Mouse (Mus musculus) embryonic stem cell, embryonic (primary cell): Measurements from ENCODE around the gene Slc39a2.

Experiments used
- CTCF ChIA-PET, 4 experiments: fragments of 300-600 bp in 2 of 4; fragments of 350-600 bp in 2 of 4; sonication (Branson Sonifier 250); formaldehyde crosslinking; loops; one replicate each; lab custom pipeline; 2022; ENCODE audit warnings: inconsistent platforms in 2 of 4; lab: Charles Lee
- POLR2A ChIA-PET, 4 experiments: fragments of 300-600 bp in 2 of 4; fragments of 350-600 bp in 2 of 4; sonication (Branson Sonifier 250); formaldehyde crosslinking; loops; one replicate each; lab custom pipeline; 2022; ENCODE audit warnings: antibody characterized with exemption in 4 of 4, inconsistent platforms in 1 of 4; lab: Charles Lee

Slc39a2 gene

GRCm38 (mm10) chr14:51913960-51914762, 21.5 kb downstream of the Slc39a2 start, which contains the start of gene Ndrg2:
TSS of gene Ndrg2 (minus strand) at chr14:51914158.
- CTCF ChIA-PET: interaction anchor here in 3 of 4 experiments (0.5 to 3.2 kb wide), 12 partner anchors 10 to 817 kb away, joined by 3 to 27 read pairs (median 3); no protein-coding TSS in a partner anchor
- POLR2A ChIA-PET: interaction anchor here in 3 of 4 experiments (0.6 to 4.2 kb wide), 24 partner anchors 9 to 600 kb away, joined by 3 to 65 read pairs (median 4); partner anchors contain the start of genes Arhgef40 (in 1 of the 3), Hnrnpc (in 1 of the 3) and Mettl17 (in 1 of the 3)

GRCm38 (mm10) chr14:51915030-51915429, 22.3 kb downstream of the Slc39a2 start:
- CTCF ChIA-PET: interaction anchor here in 2 of 4 experiments (1.2 to 3.2 kb wide), 2 partner anchors 11 to 105 kb away, joined by 3 to 27 read pairs; no protein-coding TSS in a partner anchor
- POLR2A ChIA-PET: interaction anchor here in 2 of 4 experiments (0.8 to 4.2 kb wide), 9 partner anchors 10 to 132 kb away, joined by 3 to 28 read pairs (median 5); partner anchors contain the start of gene Mettl17 (in 1 of the 2)

DNA sequence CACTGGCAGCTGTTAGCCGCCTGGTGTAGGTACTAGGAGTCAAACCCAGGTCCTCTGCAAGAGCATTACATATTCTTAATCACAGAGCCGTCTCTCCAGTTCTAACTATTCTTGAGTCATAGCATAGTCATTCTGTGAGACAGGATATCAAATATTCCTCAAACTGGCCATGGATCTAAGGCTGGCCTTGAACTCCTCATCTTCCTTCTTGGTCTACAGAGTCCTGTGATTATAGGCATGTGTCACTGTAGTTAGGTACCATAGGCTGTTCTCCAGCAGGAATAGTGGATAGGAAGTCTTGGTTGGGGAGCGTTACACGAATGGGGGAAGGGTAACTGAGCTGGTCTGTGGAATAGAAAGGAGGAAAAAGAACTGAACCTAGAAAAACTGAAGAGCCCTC, 23.9 kb downstream of the Slc39a2 start:
- CTCF ChIA-PET: no interaction called here
- POLR2A ChIA-PET: interaction anchor here in 1 of 4 experiments (0.6 to 1.0 kb wide), 2 partner anchors 72 to 106 kb away, joined by 3 read pairs; no protein-coding TSS in a partner anchor

DNA sequence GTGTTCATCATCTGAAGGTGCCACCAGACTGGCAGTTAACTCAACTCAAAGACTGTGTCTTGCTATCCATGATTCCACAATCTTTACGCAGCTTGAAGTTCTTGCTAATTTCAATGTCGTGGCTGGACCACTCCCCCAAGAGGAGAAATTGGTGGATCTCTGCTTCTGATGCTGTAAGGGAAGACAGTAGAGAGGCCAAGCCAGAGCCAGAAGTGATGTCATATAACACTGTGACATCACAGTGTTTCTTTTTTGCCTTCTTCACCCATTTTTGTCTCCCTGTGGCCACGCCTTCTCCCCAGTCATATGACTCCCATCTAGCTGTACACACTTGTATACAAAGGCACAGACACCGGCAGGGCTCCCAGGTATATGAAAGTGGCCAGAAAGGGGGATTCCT, 25.4 kb downstream of the Slc39a2 start, which contains the start of gene Tppp2:
Gene Tppp2, plus strand, starts transcription at position 301 of the 400 bp plus-strand sequence.
- POLR2A ChIA-PET: interaction anchor here in 3 of 4 experiments (0.6 to 1.6 kb wide), 6 partner anchors 13 to 186 kb away, joined by 3 to 5 read pairs (median 3); partner anchors contain the start of genes Arhgef40 (in 1 of the 3) and Hnrnpc (in 1 of the 3)
- CTCF ChIA-PET: interaction anchor here in 3 of 4 experiments (0.6 to 1.2 kb wide), 4 partner anchors 14 to 99 kb away, joined by 3 to 4 read pairs (median 4); partner anchors contain the start of gene Tmem253 (in 1 of the 3)

- POLR2A ChIA-PET: no interaction called here
- CTCF ChIA-PET: interaction anchor here in 1 of 4 experiments (1.2 kb wide), 1 partner anchor 99 kb away, joined by 3 read pairs; no protein-coding TSS in a partner anchor
Measured at GRCm38 (mm10) chr14:51918966-51919365, 26.3 kb downstream of the Slc39a2 start.

DNA sequence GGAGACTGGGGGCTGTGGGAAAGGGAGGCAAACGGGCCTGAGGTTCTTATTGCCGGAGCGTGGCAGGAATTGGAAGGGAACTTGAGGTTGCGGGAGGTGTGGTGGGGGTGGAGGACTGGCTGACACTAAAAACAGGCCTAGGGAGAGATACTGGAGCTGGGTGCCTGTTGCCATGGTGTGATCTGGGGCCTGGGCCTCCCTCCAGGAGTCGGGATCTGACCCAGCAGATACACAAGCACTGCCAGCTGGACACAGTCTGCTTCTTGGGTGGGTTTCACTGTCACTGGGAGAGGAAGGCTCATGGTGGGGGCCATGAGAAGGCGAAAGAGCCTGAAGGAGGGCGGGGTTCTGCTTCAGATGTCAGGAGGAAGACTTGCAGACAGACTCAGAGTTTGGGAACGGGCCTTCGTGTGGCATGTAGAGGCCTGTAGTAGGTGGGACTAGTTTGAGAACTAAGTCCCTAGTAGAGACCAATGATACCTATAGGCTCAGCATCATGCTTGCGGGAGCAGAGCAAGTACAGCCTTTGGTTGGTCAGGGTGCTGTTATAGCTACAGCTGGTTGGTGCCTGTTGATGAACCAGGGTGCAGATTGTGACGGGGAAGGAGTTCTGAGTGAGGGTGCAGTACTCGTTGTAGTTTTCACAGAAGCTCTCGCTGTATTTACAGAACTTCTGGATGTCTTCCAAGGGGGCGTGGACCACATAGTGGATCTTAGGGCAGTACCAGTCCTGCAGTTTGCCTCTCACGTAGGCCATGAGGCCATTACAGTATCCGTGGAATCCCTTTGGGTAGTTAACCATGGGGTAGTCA, 29.3 kb downstream of the Slc39a2 start:
- CTCF ChIA-PET: interaction anchor here in 1 of 4 experiments (0.9 kb wide), 1 partner anchor 10 kb away, joined by 3 read pairs; no protein-coding TSS in a partner anchor
- POLR2A ChIA-PET: interaction anchor here in 2 of 4 experiments (0.5 to 1.5 kb wide), 3 partner anchors 10 to 457 kb away, joined by 3 to 9 read pairs (median 8); partner anchors contain the start of gene Olfr1512 (in 1 of the 2)

DNA sequence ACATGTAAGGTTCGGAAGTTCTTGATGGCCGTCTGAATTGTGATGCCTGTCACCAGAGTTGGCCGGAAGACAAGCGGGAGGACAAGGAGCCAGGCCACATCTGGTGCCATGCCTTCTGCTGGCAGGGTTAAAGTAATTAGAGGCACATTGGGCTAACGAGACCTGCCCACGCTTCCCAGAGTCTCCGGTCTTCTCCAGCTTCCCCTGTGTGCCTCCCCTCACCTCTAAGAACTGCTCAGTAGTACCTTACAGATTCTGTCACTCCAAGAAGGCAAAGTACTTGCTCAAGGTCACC, 29.8 kb downstream of the Slc39a2 start, which contains the start of gene Rnase13:
Gene Rnase13, minus strand, starts transcription at position 203 of the 295 bp plus-strand sequence.
- CTCF ChIA-PET: no interaction called here
- POLR2A ChIA-PET: interaction anchor here in 1 of 4 experiments (1.5 kb wide), 1 partner anchor 10 kb away, joined by 9 read pairs; no protein-coding TSS in a partner anchor

DNA sequence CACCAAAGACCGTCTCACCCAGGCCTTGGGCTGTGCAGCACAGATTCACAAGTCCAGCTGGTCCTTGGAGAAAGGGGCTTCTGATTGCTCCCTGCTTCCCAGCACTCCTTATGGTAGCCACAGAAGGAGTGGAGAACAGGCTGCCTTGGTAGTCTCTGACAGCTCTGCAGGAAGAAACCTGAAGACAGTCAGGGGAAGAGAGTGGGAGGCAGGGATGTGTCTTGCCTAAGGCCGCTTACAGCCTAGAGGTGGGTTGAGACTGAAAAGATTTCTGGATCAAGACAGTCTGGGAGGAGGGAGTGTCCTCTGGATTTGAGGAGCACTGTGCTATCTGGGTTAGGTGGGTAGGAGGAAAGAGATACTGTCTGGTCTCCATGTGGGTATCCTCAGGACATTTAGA, 30.2 kb downstream of the Slc39a2 start:
- ChIA-PET POLR2A (interaction anchor here in 1 of 4 experiments (1.5 kb wide), 1 partner anchor 11 kb away, joined by 9 read pairs; no protein-coding TSS in a partner anchor), CTCF (no interaction called here)

- POLR2A ChIA-PET: interaction anchor here in 2 of 4 experiments (0.7 to 1.7 kb wide), 4 partner anchors 11 to 97 kb away, joined by 3 to 6 read pairs (median 4); no protein-coding TSS in a partner anchor
- CTCF ChIA-PET: interaction anchor here in 1 of 4 experiments (1.0 kb wide), 1 partner anchor 20 kb away, joined by 3 read pairs; no protein-coding TSS in a partner anchor
Measured at GRCm38 (mm10) chr14:51923492-51923891, 30.8 kb downstream of the Slc39a2 start.

GRCm38 (mm10) chr14:51926930-51927329, 34.2 kb downstream of the Slc39a2 start:
- CTCF ChIA-PET: interaction anchor here in 1 of 4 experiments (1.3 kb wide), 1 partner anchor 22 kb away, joined by 3 read pairs; no protein-coding TSS in a partner anchor
- POLR2A ChIA-PET: interaction anchor here in 2 of 4 experiments (0.7 to 3.6 kb wide), 7 partner anchors 13 to 58 kb away, joined by 3 to 26 read pairs (median 4); partner anchors contain the start of genes Mettl17 (in 1 of the 2) and Ndrg2 (in 1 of the 2)

- ChIA-PET POLR2A (interaction anchor here in 3 of 4 experiments (0.6 to 1.7 kb wide), 7 partner anchors 17 to 94 kb away, joined by 3 to 6 read pairs (median 4); no protein-coding TSS in a partner anchor), CTCF (interaction anchor here in 3 of 4 experiments (0.5 to 1.7 kb wide), 6 partner anchors 17 to 190 kb away, joined by 3 to 6 read pairs (median 4); no protein-coding TSS in a partner anchor)
Measured at GRCm38 (mm10) chr14:51929309-51929943, 36.7 kb downstream of the Slc39a2 start.

DNA sequence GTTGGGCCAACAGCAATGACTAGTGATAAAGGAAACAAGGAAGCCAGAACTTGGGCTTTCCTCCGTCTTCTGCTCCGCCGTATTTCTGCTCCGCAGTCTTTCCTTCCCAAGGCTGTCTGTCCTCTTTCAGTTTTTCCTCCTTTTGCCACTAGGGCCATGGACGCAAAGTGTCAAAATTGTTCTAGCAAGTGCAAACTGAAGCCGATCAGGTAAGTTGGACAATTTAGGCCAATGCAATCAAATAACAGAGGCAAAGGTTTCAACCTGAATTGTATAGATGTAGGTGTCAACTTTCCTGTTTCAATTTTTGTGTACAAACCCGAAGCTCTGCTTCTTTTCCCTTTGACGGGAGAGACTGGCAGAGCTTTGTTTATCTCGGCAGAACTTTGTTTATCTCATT, 37.3 kb downstream of the Slc39a2 start:
- POLR2A ChIA-PET: interaction anchor here in 3 of 4 experiments (0.9 to 1.7 kb wide), 6 partner anchors 18 to 93 kb away, joined by 3 to 6 read pairs (median 4); no protein-coding TSS in a partner anchor
- CTCF ChIA-PET: interaction anchor here in 3 of 4 experiments (0.5 to 1.7 kb wide), 6 partner anchors 17 to 200 kb away, joined by 3 to 6 read pairs (median 4); no protein-coding TSS in a partner anchor

- CTCF ChIA-PET: interaction anchor here in 3 of 4 experiments (0.6 to 2.9 kb wide), 9 partner anchors 9 to 188 kb away, joined by 3 to 26 read pairs (median 4); no protein-coding TSS in a partner anchor
Measured at GRCm38 (mm10) chr14:51930824-51931223, 38.1 kb downstream of the Slc39a2 start.

GRCm38 (mm10) chr14:51932092-51933020, 39.7 kb downstream of the Slc39a2 start:
- CTCF ChIA-PET: interaction anchor here in 2 of 4 experiments (0.6 to 2.9 kb wide), 3 partner anchors 14 to 52 kb away, joined by 4 to 26 read pairs (median 6); partner anchors contain the start of genes Arhgef40 (in 1 of the 2) and Tppp2 (in 1 of the 2)
- POLR2A ChIA-PET: interaction anchor here in 3 of 4 experiments (0.6 to 1.7 kb wide), 6 partner anchors 10 to 182 kb away, joined by 3 to 7 read pairs (median 3); partner anchors contain the start of gene Tmem253 (in 1 of the 3)

More at GRCm38 (mm10) chr14:51930824-51931223, 38.1 kb downstream of the Slc39a2 start:
- POLR2A ChIA-PET: interaction anchor here (0.7 to 1.7 kb wide), 8 partner anchors 16 to 89 kb away, joined by 3 to 7 read pairs (median 4); no protein-coding TSS in a partner anchor

GRCm38 (mm10) chr14:51939005-51939404, 46.3 kb downstream of the Slc39a2 start:
- POLR2A ChIA-PET: interaction anchor here in 2 of 4 experiments (0.6 to 2.9 kb wide), 7 partner anchors 26 to 81 kb away, joined by 3 to 8 read pairs (median 4); partner anchors contain the start of gene Mettl17 (in 1 of the 2)
- CTCF ChIA-PET: interaction anchor here in 1 of 4 experiments (1.1 kb wide), 1 partner anchor 8 kb away, joined by 6 read pairs; no protein-coding TSS in a partner anchor
